Mouse (Mus musculus) megakaryocyte, embryonic 14.5 days (primary cell): Measurements from ENCODE around the gene S100a13.

Experiments used
- FLI1 ChIP-seq: IDR thresholded peaks from 2 replicates; pipeline ENCODE4 v1.6.1; 2012; ENCODE audit warnings: low read length, inconsistent platforms, mixed read lengths
- GATA1 ChIP-seq: IDR thresholded peaks from 3 replicates; pipeline ENCODE4 v1.6.1; 2012; ENCODE audit warnings: mixed read lengths, low read length, inconsistent platforms, borderline replicate concordance

GRCm38 (mm10) chr3:90467618-90468300, 46.5 kb upstream of the S100a13 start:
- TF ChIP-seq GATA1 (no peak), FLI1 (no peak)
